Mouse (Mus musculus): ENCODE measurements at regions not wholly inside any gene's neighbourhood (a gene's known extent, or its start where the extent isn't known, plus 50 kb on each side); places are given as distances from the start of the nearest gene placed in this dataset.
A peak's percentile ranks its signal among the peaks of the same experiment; 100 is the strongest.
"Not testable (repeated sequence)": the region's sequence is repeated elsewhere in the genome, so short reads cannot be mapped to it uniquely, and the experiment has no call there.

DNA sequence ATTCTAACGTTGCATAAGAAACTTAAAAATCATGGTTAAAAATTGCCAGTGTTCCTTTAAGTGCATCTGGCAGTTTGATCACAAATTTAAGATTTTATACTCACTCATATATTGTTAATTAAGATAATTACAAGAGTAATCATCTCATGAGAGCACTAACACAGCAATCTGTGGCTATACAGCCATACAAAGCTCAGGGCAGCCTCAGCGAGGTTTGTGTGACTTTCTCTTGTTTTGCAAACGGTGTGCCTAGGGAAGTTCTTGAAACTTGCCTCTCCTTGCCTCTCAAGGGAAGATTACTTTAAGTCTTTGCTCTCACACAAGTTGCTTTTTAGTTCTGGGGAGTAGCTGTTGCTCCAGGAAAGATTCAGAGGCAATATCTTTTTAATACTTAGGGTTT is 58.1 kb upstream of the Slc1a4 start:
- no peak for DNase-seq (ENCODE audit: low read depth, low spot score)

DNA sequence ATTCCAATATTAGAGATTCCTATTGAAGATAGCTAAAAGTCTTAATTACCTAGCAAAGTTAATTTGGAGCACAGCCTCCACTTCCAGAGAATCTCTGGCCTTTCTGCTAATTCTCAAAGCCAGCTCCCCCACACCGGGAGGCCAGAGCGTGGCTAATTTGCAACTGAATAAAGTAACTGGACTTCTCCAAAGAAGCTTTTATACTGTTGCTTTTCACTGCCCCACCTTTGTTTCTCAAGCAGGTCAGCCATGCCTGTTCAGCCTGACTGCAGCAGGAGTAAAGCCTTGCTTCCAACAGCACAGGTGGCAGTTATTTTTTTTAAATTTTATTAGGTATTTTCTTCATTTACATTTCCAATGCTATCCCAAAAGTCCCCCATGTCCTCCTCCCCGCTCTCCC is 60.8 kb upstream of the Slc1a4 start:
- not testable (repeated sequence) for DNase-seq (ENCODE audit: low read depth, low spot score)

DNA sequence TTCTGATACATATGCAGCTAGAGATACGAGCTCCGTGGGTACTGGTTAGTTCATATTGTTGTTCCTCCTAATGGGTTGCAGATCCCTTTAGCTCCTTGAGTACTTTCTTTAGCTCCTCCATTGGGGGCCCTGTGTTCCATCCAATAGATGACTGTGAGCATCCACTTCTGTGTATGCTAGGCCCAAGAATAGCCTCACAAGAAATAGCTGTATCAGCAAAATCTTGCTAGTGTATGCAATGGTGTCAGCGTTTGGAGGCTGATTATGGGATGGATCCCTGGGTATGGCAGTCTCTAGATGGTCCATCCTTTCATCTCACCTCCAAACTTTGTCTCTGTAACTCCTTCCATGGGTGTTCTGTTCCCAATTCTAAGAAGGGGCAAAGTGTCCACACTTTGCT is 61.3 kb upstream of the Slc1a4 start:
- DNase-seq (ENCODE audit: low read depth, low spot score) = not testable (repeated sequence)

DNA sequence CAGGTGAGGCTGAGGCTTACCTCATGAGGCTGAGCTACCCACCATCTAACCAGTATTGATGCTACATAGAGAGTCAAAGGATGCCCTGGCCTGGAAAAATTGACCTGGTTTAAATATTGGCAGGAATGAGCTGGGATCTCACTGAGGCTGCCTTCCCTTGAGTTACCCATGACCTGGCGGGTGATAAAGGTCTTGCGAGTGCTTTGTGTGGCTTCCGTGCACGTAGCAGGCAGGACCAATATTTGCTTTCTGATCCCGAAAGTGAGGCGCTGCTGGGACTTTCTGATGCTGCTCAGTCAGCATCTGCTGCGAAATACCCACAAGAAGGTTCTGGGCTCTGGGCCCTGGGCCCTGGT is 63.3 kb upstream of the Slc1a4 start:
- DNase-seq (ENCODE audit: low read depth, low spot score) = no peak

DNA sequence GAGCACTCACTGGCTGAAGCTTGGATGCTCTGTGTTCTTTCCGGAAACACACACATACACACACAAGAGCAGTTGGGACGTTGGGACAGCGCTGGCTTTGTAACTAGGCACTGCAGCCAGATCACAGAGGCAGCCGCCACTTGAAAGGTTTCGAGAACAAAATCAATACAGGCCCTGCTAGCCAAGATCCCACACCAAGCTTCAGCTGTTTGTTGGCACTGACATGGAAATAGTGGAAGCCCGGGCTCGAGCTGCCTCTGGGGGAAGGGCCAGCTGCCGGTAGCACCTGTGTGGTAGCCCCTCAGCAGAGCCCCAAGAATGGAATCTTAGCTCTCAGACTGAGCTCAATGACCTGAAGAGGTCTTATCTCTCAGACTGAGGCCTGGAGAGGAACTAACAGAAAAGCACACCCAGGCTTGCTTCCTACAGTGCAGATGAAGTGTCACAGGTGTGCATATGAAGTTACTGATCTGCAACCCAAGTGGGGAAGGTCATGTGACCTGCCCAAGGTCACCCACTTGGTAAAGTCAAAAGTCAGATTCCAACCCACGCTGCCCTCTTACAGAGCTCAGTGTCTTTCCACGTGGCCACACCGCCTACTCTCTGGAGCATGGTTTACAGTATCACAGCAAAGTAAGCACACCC is 63.8 kb upstream of the Slc1a4 start:
- no peak for DNase-seq (ENCODE audit: low read depth, low spot score)

DNA sequence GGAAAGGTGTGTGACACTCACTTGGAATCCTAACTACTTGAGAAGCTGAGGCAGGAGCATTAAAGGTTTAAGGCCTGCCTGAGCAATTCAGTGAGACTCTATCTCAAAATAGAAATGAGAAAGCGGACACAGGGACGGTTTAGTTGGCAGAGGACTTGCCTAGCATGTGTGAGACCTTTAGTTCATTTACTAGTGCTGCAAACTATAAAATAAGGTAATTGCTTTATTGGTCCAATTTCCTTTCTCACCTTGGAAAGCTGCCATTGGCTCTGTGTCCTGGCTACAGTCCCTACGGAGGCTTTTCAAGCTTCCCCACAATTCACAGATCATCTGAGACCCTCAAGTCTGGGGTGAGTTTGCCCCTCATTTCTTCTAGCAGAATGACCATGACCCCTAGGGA is 64.4 kb upstream of the Slc1a4 start:
- DNase-seq (ENCODE audit: low read depth, low spot score) = no peak

DNA sequence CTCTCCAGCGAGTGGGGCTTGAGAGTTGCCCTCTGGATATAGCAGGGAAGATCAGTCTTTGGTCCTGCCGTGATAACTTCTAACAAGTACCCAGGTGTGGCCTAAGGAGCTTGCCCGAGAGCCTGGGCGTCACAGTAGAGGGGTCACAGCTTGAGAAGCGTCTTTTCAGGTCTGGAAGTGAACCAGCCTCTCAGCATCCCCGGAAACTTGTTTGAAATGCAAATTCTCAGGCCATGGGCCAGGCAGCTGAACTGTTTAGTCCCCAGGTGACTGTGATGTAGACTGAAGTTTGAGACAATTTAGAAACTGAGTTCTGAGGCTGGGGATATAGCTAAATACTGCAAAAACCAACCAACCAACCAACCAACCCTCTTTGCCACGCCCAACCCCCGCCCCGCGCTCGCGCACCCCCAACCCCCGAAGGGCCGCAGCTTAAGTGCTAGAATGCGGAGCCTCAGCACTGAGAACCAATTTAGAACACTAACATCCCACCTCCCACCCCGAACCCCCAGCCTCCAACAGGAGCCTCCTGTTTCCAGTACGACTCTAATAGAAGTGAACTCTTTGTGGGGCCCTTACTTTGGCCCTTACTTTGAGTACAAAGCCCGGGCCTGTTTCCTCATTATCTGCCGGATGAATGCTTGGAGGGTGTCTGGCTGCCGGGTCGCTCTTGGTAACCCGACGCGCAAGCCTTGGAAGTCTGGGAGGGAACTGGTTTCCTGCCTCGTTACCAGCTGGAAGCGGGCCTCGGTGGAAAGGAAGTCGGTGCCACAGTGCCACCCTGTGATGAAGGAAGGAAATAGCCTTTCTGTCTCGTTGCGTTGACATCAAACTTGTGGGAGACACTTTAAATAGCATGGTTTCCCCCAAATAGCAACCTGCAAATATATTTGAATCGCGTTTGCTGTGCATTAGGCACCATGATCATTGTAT is 68.1 kb upstream of the Slc1a4 start:
- peak; percentile 92 for DNase-seq (ENCODE audit: low read depth, low spot score)

DNA sequence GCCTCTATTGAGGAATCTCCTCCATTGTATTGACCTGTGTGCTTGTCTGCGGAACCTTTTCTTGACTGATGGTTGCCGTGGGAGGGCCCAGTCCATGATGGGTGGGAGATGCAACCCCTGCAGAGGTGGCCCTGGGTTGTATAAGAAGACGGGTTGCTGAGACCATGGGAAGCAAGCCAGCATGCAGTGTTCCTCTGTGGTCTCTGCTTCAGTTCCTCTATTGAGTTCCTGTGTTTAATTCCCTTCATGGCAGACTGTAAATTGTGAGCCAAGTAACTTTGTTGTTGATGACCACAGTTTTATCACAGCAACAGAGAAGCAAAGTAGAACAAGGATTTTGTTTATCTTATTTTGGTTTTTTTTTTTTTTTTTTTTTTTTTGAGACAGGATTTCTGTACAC is 70.9 kb upstream of the Slc1a4 start:
- DNase-seq (ENCODE audit: low read depth, low spot score) = no peak

DNA sequence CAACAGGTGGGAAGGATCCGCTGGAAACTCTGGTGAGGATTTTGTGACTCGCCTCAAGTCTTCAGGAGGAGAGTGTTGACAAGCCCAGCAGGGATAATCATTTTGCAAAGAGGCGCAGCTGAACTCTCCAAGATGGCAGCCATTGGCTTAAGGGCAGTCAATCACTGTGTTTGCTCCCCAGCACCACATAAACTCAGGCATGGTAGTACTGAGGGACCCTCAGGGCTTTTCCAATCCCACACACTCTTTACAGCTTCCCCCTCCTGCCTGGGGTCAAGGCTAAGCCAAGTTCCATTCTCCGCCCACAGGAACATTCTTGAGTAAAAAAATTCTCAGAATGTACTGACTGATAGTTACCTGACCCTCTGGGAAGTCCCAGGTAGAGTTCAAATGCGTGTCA is 72.0 kb upstream of the Slc1a4 start:
- DNase-seq (ENCODE audit: low read depth, low spot score) = no peak

DNA sequence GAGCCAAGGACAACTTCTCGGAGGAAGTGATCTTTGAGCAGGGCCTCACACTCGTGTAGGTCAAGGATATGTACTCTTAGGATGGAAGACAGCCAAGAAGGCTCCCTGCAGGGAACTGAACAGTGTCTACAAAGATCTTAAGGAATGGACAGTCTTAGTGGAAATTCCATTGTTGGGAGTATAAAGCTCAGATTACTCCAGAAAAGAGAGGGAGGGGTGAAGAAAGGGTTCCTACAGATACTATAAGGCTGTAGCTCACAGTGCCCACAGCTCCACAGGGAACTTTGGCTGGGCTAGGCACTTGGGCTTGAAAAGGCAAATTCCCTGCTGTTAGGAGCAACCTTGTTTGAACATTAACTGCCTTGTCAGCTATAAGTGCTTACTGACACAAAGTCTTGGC is 85.6 kb upstream of the Slc1a4 start:
- DNase-seq (ENCODE audit: low read depth, low spot score) = no peak

DNA sequence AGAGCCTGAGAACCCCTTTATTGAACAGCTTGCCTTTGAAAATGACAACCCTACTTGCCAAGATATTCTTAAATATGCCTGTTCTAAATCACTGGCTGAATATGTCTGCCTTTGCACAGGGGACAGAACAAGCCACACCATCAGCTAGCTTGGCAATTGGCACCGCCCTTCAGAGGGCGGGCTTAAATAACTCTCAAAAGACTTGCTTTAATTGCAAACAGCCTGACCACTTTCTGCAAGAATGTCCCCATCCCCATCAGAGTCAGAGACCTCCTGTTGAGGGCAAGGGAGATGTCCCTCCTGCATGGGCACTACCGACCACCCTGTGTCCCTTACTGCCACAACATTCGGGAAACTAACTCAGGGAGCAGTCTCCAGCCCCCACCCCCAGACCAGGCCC is 88.4 kb upstream of the Slc1a4 start:
- DNase-seq (ENCODE audit: low read depth, low spot score) = no peak

DNA sequence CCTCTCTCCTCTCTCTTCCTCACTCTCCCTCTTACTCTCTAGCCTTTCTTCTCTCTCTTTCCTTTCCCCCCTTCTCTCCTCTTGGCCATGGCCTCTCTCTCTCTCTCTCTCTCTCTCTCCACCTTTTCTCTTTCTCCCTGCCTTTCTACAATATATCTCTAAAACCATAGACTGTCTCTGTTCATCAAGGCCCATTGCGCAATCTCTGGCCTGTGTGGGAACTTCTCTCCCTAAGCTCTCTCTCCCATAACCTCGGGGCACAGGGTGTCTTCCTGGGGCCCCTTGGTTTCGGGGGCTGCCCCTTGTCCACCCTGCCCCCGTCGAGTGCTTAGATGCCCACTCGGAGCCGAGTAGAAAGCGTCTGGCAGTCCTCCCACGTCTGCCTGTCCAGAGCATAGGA is 103.5 kb upstream of the Slc1a4 start:
- no peak for DNase-seq (ENCODE audit: low read depth, low spot score)

DNA sequence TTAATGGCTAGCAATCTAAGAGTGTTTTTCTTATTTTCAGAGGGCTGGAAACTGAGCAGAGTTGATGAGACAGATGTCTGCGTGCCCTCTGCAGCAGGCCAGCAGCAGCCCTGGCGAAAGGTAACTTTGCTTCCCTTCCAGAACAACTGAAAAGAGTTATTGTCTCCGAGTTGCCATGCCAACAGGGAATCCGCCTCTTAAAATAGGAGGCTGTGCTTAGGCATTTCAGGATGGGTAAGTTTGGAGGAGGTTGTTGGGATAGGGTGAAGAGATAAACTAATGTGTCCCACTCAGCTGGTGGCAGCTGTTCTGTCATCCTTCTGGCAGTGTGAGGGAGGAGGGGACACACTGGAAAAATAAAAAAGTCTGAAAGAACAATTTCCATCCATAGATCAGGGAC is 100.6 kb upstream of the Sertad2 start:
- no peak for DNase-seq (ENCODE audit: low read depth, low spot score)

DNA sequence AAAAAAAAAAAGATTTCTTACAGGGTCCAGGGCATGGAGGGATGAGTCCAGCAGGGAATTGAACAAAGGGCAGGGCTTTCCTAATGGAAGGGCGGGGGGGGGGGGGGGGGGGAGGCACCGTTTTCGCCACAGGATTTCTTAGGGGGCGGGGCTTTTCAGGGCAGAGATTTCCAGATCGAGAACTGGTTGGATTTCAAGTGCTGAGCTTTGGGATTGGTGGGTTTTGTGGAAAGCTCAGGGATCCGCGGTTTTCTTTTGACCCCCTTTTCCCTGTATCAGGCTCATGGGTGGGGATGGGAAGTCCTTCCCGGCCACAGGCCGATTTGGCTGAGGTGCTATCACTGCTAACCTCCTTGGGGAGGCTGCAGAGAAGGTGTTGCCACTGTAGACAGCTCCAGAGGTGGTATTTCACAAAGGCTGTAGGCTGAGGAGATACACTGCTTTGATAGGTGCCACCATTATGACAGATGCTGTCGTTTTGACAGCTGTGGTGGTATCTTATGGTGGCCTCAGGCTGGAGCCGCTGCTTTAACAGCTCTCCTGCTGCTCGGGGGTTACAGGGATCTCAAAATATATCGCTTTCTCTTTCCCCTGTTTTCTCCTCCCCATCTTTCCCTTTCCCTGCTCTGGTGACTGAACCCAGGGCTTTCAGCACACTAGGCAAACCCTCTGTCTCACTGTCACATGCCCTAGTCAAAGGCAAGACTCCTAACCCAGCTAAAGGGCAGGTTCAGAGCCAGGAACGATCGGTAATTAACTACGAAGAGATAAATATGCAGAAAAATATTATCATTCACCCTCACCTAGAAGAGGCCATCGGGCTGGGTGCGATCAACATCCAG is 97.8 kb upstream of the Sertad2 start:
- no peak for DNase-seq (ENCODE audit: low read depth, low spot score)

DNA sequence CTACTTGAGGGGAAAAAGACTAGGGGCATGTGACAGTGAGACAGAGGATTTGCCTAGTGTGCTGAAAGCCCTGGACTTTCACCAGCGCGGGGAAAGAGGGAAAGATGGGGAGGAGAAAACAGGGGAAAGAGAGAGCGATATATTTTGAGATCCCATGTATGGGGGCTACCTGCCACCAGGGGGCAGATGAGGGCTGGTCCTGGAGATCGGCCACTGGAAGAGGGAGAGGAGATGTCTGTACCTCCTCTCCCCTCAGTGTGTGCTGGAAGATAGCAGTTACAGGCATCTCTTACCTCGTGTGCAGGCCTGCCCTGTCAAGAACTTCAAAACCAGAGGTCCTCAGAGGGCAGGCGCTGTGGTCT is 97.2 kb upstream of the Sertad2 start:
- DNase-seq (ENCODE audit: low read depth, low spot score) = peak; percentile 76

DNA sequence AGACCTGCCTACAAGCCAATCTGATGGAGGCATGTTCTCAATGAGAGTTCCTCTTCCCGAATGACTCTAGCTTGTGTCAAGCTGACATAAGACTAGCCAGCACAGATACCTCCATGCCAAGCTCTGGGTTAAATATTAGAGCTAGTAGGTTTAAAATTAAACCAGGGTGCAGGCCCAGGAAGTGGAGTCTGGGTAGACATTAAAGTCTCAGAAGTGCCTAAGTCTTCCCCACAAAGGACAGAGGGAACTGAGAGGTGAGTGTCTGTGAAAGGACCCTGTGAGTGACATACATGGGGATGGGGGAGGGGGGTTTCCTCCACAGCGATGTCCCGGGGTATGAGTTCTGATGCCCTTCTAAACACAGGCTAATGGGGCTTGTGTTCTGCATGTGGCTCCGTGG is 90.2 kb upstream of the Sertad2 start:
- no peak for DNase-seq (ENCODE audit: low read depth, low spot score)

DNA sequence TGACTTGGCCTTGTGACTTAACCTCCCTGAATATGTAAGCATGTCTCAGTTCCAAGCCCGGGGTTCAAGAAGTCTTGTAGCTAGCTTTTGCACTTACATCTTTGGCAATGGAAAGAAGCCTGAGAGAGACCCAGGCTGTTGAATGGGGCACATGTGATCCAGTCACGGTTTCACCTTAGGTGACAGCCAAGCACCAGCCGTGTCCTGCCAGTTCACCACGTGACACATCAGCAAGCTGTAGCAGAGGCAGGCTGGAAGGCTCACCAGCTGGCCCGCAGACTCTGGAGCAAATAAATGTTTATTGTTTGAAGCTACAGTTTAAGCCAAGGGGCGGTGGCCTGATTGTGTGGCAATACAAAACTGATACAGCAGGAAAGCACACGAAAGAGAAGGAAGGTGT is 89.3 kb upstream of the Sertad2 start:
- no peak for DNase-seq (ENCODE audit: low read depth, low spot score)

DNA sequence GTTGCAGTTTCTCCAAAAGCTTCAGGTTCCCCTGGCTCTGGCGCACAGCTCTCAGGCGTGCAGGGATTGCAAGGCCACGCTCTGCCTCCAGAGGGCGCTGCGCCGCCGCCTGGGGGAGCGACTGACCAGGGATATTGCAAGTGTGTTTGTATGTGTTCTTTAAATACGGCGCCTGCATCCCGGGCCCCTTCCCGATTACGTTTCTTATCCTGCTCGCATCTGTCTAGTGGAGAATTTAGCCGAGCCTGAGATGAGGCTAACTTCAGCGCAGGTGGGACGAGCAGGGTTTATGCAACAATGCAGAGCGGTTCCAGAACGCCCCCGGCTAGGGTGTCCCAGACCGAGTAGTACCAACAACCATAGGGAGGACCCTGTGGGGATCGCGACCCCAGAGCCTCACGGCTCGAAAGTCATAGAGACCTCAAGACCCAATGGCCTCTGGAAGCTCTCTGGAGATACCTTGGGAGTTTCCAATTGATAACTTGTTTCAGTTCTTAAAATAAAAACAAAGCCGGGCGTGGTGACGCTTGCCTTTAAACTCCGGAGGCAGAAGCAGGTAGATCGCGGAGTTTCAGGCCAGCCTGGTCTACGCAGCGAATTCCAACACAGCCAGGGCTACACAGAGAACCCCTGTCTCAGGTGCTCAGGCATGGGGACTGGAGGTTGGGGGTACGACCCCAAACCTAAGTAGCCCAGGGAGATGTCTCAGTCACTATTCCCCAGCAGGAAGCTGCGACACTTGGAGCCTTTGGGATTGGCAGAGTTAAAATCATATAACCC is 87.8 kb upstream of the Sertad2 start:
- DNase-seq (ENCODE audit: low read depth, low spot score) = peak; percentile 88

DNA sequence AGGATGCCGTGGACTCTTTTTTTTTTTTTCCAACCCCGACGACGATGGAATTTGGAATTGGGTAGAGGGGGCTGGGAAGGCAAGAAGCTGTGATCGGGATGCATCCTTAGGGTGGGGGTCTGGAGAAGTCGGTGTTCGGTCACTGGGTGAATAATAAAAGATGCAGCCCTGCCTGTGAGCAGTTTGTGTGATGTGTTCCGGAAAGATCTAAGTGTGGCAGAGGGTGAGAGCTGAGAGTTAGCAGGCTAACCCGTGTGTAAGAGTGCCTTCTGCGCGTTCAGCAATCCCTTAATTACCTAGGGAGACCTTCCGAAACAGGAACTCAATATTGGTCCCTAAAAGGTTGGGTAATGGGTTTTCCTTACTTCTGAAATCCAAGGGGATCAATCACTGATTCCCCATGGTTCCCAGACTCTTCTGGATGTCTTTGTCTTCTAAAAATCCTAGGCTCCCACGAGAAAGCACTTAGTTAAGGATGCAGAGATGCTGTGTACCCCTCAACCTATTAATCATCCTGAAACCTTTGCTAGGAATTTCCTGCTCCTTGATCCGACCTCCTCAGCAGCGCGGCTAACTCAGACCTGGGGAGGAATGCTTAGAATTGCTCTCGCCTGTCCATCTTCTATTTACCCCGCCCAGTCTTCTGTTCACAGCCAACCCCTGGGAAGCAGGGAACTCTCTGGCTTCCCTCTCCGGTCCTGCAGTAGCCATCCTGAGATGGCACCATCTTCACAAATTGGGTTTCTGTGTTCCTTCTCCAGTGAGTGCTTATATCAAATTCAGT is 87.0 kb upstream of the Sertad2 start:
- peak; percentile 53 for DNase-seq (ENCODE audit: low read depth, low spot score)

DNA sequence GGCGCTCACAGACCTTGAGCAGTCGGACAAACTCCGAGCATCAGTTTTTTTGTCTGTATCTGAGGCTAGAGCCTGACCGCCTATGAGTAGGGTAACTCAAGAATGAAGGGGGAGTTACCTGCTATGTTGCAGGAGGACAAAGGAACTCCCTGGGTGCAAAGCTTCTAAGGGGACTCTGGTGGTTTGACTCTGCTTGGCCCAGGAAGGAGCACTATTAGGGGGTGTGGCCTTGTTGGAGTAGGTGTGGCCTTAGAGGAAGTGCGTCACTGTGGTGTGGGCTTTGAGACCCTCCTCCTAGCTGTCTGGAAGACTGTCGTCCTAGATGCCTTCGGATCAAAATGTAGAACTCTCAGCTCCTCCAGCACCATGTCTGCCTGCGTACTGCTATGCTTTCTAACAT is 83.9 kb upstream of the Sertad2 start:
- DNase-seq (ENCODE audit: low read depth, low spot score) = no peak

DNA sequence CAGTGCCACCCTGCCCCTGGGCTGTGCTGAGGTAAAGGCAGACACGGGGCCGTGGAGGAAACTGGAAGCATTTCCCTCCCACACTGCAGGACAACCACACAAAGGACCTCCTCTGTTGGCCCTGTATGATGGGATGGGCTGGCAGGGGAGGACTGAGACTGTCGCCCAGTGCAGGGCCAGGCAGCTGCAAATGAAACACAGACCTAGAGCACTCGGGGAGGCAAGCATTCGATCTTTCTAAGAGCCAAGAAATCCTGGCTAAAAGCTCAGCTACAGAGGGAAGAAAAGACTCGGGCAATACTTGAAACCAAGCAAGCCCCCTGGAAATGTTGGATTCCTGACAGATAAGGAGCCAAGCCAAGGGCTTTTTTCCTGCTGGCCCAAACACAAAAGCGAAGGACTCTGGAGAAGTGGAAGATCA is 82.5 kb upstream of the Sertad2 start:
- no peak for DNase-seq (ENCODE audit: low read depth, low spot score)
